Mouse (Mus musculus): ENCODE results near the gene Retnlb. TPM values are rescaled to one million over a fixed set of nuclear protein-coding genes. Genes with fewer than 3 reads are reported as not detected.

Gene Retnlb
- total RNA-seq (2018; cell fraction: chromatin; rRNA removed) = not detected
- not detected for total RNA-seq (2018; cell fraction: cytosol; rRNA removed)
- total RNA-seq (2018; cell fraction: nucleus; rRNA removed) = not detected
- polyA plus RNA-seq (2018) = not detected in 3 replicates

DNA sequence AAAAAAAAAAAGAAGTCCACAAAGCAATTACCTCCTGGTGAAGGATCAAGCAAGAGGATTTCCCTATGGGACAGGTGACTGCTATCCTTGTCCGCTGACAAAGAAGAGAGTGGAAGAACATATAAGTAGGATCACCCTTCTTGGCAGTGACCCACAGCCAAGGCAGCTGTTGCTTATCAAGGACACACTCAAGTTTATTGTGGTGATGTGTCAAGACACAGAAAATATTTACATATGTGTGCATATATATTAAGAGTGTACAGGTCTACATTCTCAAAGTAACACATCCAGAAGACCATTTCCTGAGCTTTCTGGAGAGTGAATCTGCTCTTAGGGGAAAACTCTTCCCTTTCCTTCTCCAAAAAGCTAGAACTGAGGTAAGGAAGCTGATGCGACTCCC, at the start of gene Retnlb:
Gene Retnlb, plus strand, starts transcription at position 162 of the 400 bp plus-strand sequence.
- H3K27ac ChIP-seq = no peak within 1 kb of the TSS
- no peaks in the 10 kb centered on the region for H3K36me3 ChIP-seq (ENCODE audit: inconsistent target)
- WGBS (ENCODE audit: missing documents) = 95% methylated on average over 2 of the region's 2 CpGs
- no peak within 1 kb of the TSS for H3K4me3 ChIP-seq (ENCODE audit: inconsistent target)
- no peaks in the 10 kb centered on the region for H3K79me2 ChIP-seq (ENCODE audit: inconsistent target)

DNA sequence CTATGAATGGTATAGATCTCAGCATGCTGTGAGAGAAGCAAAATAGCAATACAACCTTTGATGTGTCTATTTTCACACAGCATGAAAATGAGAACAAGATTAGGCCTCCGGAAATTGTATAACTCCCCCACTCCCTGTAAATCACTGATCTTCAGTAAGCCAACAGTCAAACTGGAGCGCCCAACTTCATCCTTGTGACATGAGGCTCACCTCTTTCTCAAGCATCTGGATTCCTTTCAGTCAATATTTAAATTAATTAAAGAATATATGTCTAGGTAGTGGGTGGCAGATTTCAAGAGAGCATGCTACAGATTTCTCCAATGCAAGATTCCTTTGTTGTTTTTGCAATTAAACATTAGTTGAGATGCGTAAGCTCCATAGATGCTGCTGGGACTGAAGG, 47.5 kb upstream of the Retnlb start:
- 93% methylated on average over 3 of the region's 3 CpGs for WGBS (ENCODE audit: missing documents)
- no peak overlapping the region for H3K27ac ChIP-seq

DNA sequence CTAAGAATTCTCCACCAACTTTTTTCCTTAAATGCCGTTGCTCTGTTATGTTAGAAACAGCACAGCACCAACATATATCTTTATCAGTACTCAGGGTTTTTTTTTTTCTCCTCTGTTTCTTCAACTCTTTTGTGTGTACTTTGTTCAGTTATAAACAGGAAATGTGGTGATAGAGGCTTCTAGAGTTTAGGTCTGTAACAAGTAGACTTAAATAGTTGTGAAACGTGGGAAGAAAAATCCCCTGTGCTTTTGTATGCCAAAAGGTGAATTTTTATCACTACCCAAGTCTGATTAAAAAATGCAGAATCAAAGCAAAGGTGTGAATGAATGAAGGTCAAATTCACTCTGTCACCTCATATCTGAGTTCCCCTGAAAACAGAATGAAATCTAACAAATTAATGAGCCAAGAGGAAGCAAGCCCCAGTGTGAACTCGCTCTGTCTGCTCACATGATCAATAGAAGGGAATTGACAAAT, 44.6 kb upstream of the Retnlb start, which contains the start of gene Trat1:
Gene Trat1, minus strand, starts transcription at position 51 of the 475 bp plus-strand sequence.
- H3K36me3 ChIP-seq (ENCODE audit: inconsistent target) = no peaks in the 10 kb centered on the region
- no peaks in the 10 kb centered on the region for H3K79me2 ChIP-seq (ENCODE audit: inconsistent target)
- H3K27ac ChIP-seq = no peak within 1 kb of the TSS
- no peak within 1 kb of the TSS for H3K4me3 ChIP-seq (ENCODE audit: inconsistent target)
- WGBS (ENCODE audit: missing documents) = 69% methylated on average over 3 of the region's 3 CpGs

More for the DNA sequence above, 47.5 kb upstream of the Retnlb start:
- Histone ChIP-seq H3K36me3 (ENCODE audit: inconsistent target) (no peaks in the 10 kb centered on the region), H3K4me3 (ENCODE audit: inconsistent target) (no peak overlapping the region), H3K79me2 (ENCODE audit: inconsistent target) (no peaks in the 10 kb centered on the region)

DNA sequence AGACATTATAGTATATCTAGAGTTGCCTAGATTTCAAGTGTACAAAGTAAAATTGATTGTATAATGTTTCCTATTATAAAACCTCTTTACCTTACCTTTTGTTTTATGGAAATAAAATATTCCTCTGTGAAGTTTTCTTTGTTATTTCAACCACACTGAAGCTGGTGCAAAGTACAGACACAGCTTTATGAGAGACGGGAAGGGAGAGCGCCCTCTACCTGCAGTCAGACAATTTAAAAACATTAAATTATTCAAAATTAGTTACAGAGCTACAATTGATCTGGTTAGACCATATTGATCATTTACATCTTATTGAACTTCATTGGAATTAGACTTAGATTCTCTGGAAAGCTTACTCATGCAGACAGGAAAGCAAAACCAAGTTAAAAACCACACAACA, 39.4 kb upstream of the Retnlb start:
- no peak overlapping the region for H3K4me3 ChIP-seq (ENCODE audit: inconsistent target)
- WGBS (ENCODE audit: missing documents) = 68% methylated on average over 2 of the region's 2 CpGs
- no peaks in the 10 kb centered on the region for H3K36me3 ChIP-seq (ENCODE audit: inconsistent target)
- H3K27ac ChIP-seq = no peak overlapping the region
- no peaks in the 10 kb centered on the region for H3K79me2 ChIP-seq (ENCODE audit: inconsistent target)

DNA sequence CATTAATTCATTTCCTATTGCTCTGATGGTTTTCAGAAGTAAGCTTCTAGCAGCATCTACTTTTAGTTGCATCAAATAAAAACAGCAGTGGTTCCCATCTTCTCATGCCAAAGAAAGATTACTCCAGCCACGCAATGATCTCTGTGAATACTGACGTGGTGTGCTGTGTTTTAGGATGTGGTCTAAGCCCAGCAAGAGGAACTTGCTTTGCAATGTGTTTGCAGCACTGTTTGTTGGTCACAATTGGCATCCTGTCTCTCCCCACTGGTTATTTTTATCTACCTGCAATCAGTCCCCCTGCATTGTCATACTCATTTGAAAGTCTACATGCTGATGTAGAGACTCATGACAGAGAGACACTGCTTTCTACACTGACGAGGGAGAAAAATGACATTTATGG, 30.4 kb upstream of the Retnlb start:
- Histone ChIP-seq H3K36me3 (ENCODE audit: inconsistent target) (no peaks in the 10 kb centered on the region), H3K79me2 (ENCODE audit: inconsistent target) (no peaks in the 10 kb centered on the region), H3K27ac (no peak overlapping the region), H3K4me3 (ENCODE audit: inconsistent target) (no peak overlapping the region)
- 6% methylated on average over 3 of the region's 3 CpGs for WGBS (ENCODE audit: missing documents)

DNA sequence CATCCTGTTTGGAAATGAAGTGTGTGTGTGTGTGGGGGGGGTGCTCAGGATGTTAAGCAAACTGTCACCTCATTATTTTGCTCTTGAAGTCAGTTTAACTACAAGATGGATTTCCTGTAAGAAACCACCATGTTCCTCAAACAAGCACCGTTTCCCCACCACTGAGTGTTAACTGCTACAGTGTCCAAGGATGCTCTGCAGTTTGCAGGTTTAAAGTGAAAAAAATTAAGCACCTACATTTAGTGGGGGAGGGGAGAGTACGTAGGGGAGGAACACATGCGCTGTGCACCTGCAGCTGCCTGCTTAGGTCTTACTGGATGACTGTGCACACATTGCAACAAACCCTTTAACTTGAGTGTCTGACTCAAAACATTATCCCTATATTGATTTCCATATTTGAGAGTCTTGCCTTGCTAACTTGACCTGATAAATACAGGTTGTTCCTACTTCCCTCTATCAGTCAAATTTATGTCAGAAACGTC, 27.9 kb upstream of the Retnlb start:
- Histone ChIP-seq H3K27ac (no peak overlapping the region), H3K79me2 (ENCODE audit: inconsistent target) (no peaks in the 10 kb centered on the region), H3K36me3 (ENCODE audit: inconsistent target) (no peaks in the 10 kb centered on the region), H3K4me3 (ENCODE audit: inconsistent target) (no peak overlapping the region)
- 9% methylated on average over 4 of the region's 4 CpGs for WGBS (ENCODE audit: missing documents)

DNA sequence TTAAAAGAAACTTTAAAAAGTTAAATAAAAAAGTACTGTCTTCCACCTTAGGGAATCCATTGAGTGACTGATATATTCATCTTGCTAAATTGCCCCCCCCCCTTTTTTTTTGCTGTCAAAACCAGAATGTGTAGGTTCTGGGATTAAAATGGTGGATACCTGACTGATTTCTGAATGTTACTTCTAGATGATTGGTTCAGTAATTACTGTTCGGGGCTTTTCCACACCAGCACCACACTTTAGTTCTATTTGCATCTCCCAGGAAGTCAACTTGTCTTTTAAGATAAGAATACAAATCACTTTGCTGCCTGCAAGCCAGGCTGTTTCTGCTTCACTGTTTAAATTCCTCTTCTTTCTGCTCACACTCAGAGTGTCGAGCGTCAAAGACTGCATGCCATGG, 18.4 kb upstream of the Retnlb start:
- Histone ChIP-seq H3K79me2 (ENCODE audit: inconsistent target) (no peaks in the 10 kb centered on the region), H3K4me3 (ENCODE audit: inconsistent target) (no peak overlapping the region), H3K36me3 (ENCODE audit: inconsistent target) (no peaks in the 10 kb centered on the region), H3K27ac (no peak overlapping the region)
- WGBS (ENCODE audit: missing documents) = 59% methylated on average over 3 of the region's 3 CpGs

DNA sequence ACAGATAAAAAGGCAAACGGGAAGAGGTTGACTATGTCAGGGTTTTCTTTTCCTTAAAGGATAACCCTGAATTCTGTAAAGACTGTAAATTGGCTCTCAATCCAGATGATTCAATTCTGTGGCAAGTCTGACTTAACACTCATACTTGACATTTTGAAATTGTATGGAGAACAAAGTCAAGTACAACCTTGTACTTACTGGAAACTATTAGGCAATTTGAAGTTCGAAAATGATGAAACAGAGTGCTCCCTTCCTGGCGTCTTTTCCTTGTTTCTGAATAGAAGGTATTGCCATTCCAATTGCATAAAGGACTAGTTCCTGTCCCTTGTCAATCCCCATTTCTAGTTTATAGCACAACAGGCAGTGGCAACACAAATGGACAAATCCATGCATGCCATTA, 17.2 kb upstream of the Retnlb start:
- no peak overlapping the region for H3K4me3 ChIP-seq (ENCODE audit: inconsistent target)
- WGBS (ENCODE audit: missing documents) = 55% methylated on average over 3 of the region's 3 CpGs
- H3K36me3 ChIP-seq (ENCODE audit: inconsistent target) = no peaks in the 10 kb centered on the region
- H3K27ac ChIP-seq = no peak overlapping the region
- no peaks in the 10 kb centered on the region for H3K79me2 ChIP-seq (ENCODE audit: inconsistent target)

DNA sequence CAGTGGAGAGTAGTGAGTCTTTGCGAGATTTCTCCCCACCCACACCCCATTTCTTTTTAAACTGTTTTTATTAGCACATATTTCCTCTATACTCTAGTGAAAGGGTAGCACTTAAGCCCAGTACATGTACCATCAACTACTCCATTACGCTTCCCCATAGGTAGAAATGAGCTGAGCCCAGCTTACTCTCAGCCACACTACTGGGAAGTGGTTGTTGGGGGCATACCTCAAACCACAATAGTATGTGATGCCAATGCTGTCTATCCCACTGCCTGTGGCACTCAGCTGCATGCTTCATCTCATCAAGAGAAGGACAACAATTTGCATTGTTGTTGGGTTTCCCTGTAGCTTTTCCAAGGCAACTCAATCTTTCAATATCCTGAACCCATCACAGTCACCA, 15.8 kb upstream of the Retnlb start:
- Histone ChIP-seq H3K4me3 (ENCODE audit: inconsistent target) (no peak overlapping the region), H3K36me3 (ENCODE audit: inconsistent target) (no peaks in the 10 kb centered on the region), H3K27ac (no peak overlapping the region), H3K79me2 (ENCODE audit: inconsistent target) (no peaks in the 10 kb centered on the region)
- 47% methylated on average over 2 of the region's 2 CpGs for WGBS (ENCODE audit: missing documents)

DNA sequence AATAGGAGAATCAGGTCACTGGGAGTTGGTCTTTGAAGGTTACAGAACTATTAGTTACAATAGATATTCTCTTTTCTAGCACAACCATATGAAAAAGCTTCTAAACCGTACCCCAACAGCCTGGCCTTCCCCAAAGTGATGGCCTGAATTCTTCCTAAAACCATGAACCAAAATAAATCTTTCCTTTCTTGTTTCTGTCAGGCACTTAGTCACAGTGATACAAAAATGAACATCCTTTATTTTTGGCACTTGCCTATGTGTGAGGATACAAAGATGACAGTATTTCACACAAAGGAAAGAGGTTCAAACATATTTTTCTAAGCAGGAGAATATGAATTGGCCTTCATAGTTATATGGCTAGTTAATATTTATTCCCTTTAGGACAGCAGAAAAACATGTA, 11.2 kb upstream of the Retnlb start:
- Histone ChIP-seq H3K27ac (no peak overlapping the region), H3K79me2 (ENCODE audit: inconsistent target) (no peaks in the 10 kb centered on the region), H3K36me3 (ENCODE audit: inconsistent target) (no peaks in the 10 kb centered on the region), H3K4me3 (ENCODE audit: inconsistent target) (no peak overlapping the region)
- WGBS (ENCODE audit: missing documents) = 86% methylated on average over 1 of the region's 1 CpGs

DNA sequence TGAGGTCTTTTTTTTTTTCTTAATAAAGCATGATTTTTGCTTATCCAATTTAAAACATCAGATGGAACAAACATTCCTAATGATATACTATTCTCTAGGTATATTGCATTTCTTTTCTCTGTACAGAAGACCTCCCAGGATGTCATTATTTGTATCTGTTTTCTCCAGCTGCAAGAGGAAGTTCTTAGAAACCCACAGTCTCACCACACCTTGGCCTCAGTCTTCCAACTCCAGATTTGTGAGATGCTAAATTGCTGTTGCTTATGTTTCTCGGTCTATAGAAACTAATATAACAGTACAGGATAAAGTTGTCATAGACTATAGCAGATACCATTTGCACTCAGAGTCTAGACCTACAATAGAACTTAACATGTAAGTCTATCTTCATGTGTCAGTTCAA, 10.1 kb upstream of the Retnlb start:
- no peaks in the 10 kb centered on the region for H3K79me2 ChIP-seq (ENCODE audit: inconsistent target)
- 0% methylated on average over 1 of the region's 1 CpGs for WGBS (ENCODE audit: missing documents)

DNA sequence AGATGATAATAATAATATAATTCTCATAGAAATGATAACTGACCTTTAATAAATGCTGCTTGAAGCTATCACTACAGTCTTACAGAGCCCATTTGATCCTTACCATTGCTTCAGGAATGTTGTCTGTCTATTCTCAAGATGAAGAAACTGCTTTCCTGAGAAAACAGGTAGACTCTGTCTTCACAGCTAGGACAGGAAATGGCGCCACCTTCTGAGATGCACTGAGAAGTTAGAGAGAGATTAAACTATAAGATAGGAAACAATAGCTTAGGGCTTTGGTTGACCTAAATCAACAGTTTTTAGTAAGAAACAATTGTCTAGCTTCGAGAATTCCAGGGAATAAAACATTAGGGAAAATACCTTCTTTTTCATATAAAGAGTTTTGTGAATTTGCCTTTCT, 7.3 kb upstream of the Retnlb start:
- 65% methylated on average over 2 of the region's 2 CpGs for WGBS (ENCODE audit: missing documents)
- no peaks in the 10 kb centered on the region for H3K79me2 ChIP-seq (ENCODE audit: inconsistent target)
- no peak overlapping the region for H3K27ac ChIP-seq
- no peak overlapping the region for H3K4me3 ChIP-seq (ENCODE audit: inconsistent target)
- H3K36me3 ChIP-seq (ENCODE audit: inconsistent target) = no peaks in the 10 kb centered on the region

More for the DNA sequence above, 10.1 kb upstream of the Retnlb start:
- H3K36me3 ChIP-seq (ENCODE audit: inconsistent target) = no peaks in the 10 kb centered on the region
- H3K27ac ChIP-seq = no peak overlapping the region
- no peak overlapping the region for H3K4me3 ChIP-seq (ENCODE audit: inconsistent target)

DNA sequence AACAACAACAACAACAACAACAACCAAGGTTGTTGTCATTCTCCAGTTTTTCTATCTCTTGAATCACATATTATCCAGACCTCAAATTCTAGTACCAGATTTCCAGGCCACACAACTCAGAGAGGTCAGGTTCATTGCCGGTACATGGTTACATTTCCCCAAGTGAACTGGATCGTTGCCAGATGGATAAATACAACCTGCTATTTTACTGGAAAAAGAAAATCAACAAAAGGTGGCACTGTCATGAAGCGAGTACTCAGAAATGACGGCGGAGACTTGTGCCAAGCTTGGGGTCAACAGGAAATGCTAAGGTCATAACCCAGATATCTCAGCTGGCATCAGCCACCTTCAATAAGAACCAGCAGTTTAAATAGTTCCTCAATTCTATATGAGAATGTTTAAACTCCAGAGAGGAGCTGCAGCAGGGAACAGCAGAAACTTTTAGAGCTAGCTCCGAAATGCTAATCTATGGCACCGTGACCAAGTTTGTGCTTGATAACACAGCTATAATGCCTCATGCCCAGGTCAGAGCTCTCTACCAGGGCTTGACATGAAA, 4.7 kb upstream of the Retnlb start:
- 29% methylated on average over 6 of the region's 7 CpGs for WGBS (ENCODE audit: missing documents)
- no peak overlapping the region for H3K4me3 ChIP-seq (ENCODE audit: inconsistent target)
- no peak overlapping the region for H3K27ac ChIP-seq
- H3K36me3 ChIP-seq (ENCODE audit: inconsistent target) = no peaks in the 10 kb centered on the region
- H3K79me2 ChIP-seq (ENCODE audit: inconsistent target) = no peaks in the 10 kb centered on the region

DNA sequence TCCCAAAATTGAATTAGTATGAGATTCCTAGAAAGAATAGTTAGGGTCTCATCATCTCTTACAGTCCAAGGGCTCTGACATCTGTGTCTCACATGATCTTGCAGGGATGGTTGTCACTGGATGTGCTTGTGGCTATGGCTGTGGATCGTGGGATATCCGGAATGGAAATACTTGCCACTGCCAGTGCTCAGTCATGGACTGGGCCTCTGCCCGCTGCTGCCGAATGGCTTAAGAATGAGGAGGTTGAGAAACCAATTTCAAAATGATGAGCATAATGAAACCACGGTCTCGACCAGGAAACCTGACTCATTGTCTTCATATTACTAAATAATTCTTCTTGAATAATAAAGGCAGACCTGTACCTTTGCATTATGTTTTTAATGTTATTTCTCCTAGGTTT, 1.9 kb downstream of the Retnlb start:
- Histone ChIP-seq H3K36me3 (ENCODE audit: inconsistent target) (no peaks in the 10 kb centered on the region), H3K27ac (no peak overlapping the region), H3K79me2 (ENCODE audit: inconsistent target) (no peaks in the 10 kb centered on the region), H3K4me3 (ENCODE audit: inconsistent target) (no peak overlapping the region)
- 33% methylated on average over 6 of the region's 6 CpGs for WGBS (ENCODE audit: missing documents)

DNA sequence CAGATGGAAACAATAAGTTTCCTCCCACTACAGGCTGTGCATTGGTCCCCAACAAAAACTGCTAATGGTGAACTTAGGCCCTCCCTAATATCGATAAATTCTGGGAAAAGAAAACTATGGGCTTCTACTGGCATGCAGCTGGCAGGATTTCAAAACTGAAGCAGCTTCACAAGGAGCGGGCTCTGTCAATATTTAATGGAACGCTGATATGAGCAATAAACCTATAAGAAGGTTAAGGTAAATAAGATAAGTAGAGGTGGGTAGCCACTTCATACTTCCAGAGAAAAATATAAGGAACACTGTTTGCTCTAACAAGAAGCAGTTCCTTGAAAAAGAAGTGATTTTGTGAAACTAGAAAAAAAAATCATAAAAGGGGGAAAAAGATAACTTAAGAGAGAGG, 9.8 kb downstream of the Retnlb start:
- WGBS (ENCODE audit: missing documents) = 96% methylated on average over 3 of the region's 3 CpGs
- no peak overlapping the region for H3K4me3 ChIP-seq (ENCODE audit: inconsistent target)
- H3K27ac ChIP-seq = no peak overlapping the region
- no peaks in the 10 kb centered on the region for H3K36me3 ChIP-seq (ENCODE audit: inconsistent target)
- H3K79me2 ChIP-seq (ENCODE audit: inconsistent target) = no peaks in the 10 kb centered on the region

DNA sequence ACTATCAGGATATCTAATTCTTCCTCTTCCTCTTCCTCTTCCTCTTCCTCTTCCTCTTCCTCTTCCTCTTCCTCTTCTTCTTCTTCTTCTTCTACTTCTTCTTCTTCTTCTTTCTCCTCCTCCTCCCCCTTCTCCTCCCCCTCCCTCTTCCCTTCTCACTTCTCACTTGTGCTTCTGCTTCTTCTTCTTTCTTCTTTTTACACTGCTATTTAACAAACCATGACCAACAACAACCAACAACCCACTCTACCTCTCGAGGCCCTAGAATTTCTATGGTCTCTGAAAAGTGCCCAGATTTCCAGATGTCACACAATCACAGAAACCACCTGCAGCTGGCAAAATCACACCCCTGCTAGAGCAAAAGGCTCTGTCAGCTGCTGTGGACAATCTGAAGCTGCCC, 11.0 kb downstream of the Retnlb start:
- 0 out of 2 replicates have a peak overlapping the region, but pooled peaks have one; percentile 4 for H3K27ac ChIP-seq
- no peaks in the 10 kb centered on the region for H3K79me2 ChIP-seq (ENCODE audit: inconsistent target)
- WGBS (ENCODE audit: missing documents) = 17% methylated on average over 1 of the region's 1 CpGs
- H3K4me3 ChIP-seq (ENCODE audit: inconsistent target) = no peak overlapping the region
- no peaks in the 10 kb centered on the region for H3K36me3 ChIP-seq (ENCODE audit: inconsistent target)
